Mouse (Mus musculus) urinary bladder, postnatal 14 days (tissue): ENCODE measurements at regions not wholly inside any gene's neighbourhood (a gene's known extent, or its start where the extent isn't known, plus 50 kb on each side); places are given as distances from the start of the nearest gene placed in this dataset.

Source experiments
- DNase-seq: peaks from one replicate; pipeline ENCODE4 v3.0.0; 2021; ENCODE audit warnings: low spot score

GRCm38 (mm10) chr12:54316980-54317471, 113.4 kb upstream of the Egln3 start:
- peak; percentile 15 for DNase-seq

- DNase-seq, result no peak
Measured at GRCm38 (mm10) chr12:54316066-54316567, 112.5 kb upstream of the Egln3 start.

GRCm38 (mm10) chr12:54314153-54314552, 110.5 kb upstream of the Egln3 start:
- no peak for DNase-seq

GRCm38 (mm10) chr12:54313211-54313845, 109.7 kb upstream of the Egln3 start:
- peak; percentile 69 for DNase-seq

- DNase-seq, result no peak
Measured at GRCm38 (mm10) chr12:54312522-54313210, 109.0 kb upstream of the Egln3 start.

GRCm38 (mm10) chr12:54311896-54312521, 108.3 kb upstream of the Egln3 start:
- DNase-seq, result no peak

GRCm38 (mm10) chr12:54309874-54310273, 106.2 kb upstream of the Egln3 start:
- no peak for DNase-seq

GRCm38 (mm10) chr12:54309219-54309618, 105.6 kb upstream of the Egln3 start:
- DNase-seq, result no peak

- DNase-seq, result no peak
Measured at GRCm38 (mm10) chr12:54305135-54305630, 101.5 kb upstream of the Egln3 start.

- DNase-seq, result no peak
Measured at GRCm38 (mm10) chr12:54303746-54304145, 100.1 kb upstream of the Egln3 start.

GRCm38 (mm10) chr12:54299506-54299905, 95.8 kb upstream of the Egln3 start:
- DNase-seq, result no peak

- DNase-seq, result no peak
Measured at GRCm38 (mm10) chr12:54293248-54293647, 89.6 kb upstream of the Egln3 start.

GRCm38 (mm10) chr12:54290311-54290710, 86.7 kb upstream of the Egln3 start:
- no peak for DNase-seq

GRCm38 (mm10) chr12:54288747-54289146, 85.1 kb upstream of the Egln3 start:
- no peak for DNase-seq

GRCm38 (mm10) chr12:54288041-54288502, 84.4 kb upstream of the Egln3 start:
- DNase-seq, result no peak

GRCm38 (mm10) chr12:54286911-54287819, 83.5 kb upstream of the Egln3 start:
- no peak for DNase-seq

- DNase-seq, result no peak
Measured at GRCm38 (mm10) chr12:54283646-54284045, 80.0 kb upstream of the Egln3 start.

GRCm38 (mm10) chr12:54283011-54283410, 79.4 kb upstream of the Egln3 start:
- no peak for DNase-seq

- no peak for DNase-seq
Measured at GRCm38 (mm10) chr12:54282281-54282921, 78.7 kb upstream of the Egln3 start.

GRCm38 (mm10) chr12:54280457-54280856, 76.8 kb upstream of the Egln3 start:
- no peak for DNase-seq

- DNase-seq, result no peak
Measured at GRCm38 (mm10) chr12:54280001-54280400, 76.3 kb upstream of the Egln3 start.
